Mouse (Mus musculus): ENCODE data around the gene Tmed5. TPM values are rescaled to one million over a fixed set of nuclear protein-coding genes. Genes with fewer than 3 reads are reported as not detected.

Tmed5 gene
- polyA plus RNA-seq, 1 experiment = 54.0 TPM

- no peak overlapping the region for H3K4me3 ChIP-seq (ENCODE audit: extremely low read depth, insufficient read depth, insufficient read length)
- H3K36me3 ChIP-seq (ENCODE audit: control insufficient read depth, insufficient read depth, low read length) = no peaks in the 10 kb centered on the region
- no peaks in the 10 kb centered on the region for H3K27me3 ChIP-seq (ENCODE audit: control insufficient read depth, insufficient read depth, low read length)
- no peak overlapping the region for H3K27ac ChIP-seq (ENCODE audit: insufficient read depth, low read length)
- TF ChIP-seq CTCF (IDR thresholded peaks at IDR 0.05; ENCODE audit: extremely low read depth, insufficient read depth, insufficient read length, insufficient replicate concordance) (no peak), POLR2A (IDR thresholded peaks at IDR 0.05; ENCODE audit: low read depth, low read length) (no peak)
- no peaks in the 10 kb centered on the region for H3K4me1 ChIP-seq (ENCODE audit: control insufficient read depth, insufficient read depth, insufficient read length)
- no peak for DNase-seq (ENCODE audit: low read depth in 1 of 2, low spot score in 2 of 2)
- 94% methylated on average over 9 of the region's 9 CpGs for WGBS
Measured at GRCm38 (mm10) chr5:108060413-108060812, 72.0 kb downstream of the Tmed5 start.

Other genes starting within 250 kb of the Tmed5 start
- 24.1 and 29.9 TPM in 2 replicates for gene Rpl5, start 232.1 kb downstream of the Tmed5 start, polyA plus RNA-seq (2012; rRNA removed)
- gene Fam69a, start 145.5 kb downstream of the Tmed5 start, polyA plus RNA-seq (2012; rRNA removed) = 1.6 and 2.2 TPM in 2 replicates
- 8.0 and 11.1 TPM in 2 replicates for gene Mtf2, start 66.9 kb downstream of the Tmed5 start, polyA plus RNA-seq (2012; rRNA removed)
- 0.07 and 0.11 TPM in 2 replicates for gene Ccdc18, start 255 bp upstream of the Tmed5 start, polyA plus RNA-seq (2012; rRNA removed)
- gene Dr1, start 136.3 kb upstream of the Tmed5 start, polyA plus RNA-seq (2012; rRNA removed) = 16.0 and 23.5 TPM in 2 replicates
- 2.4 and 2.7 TPM in 2 replicates for gene Pigg, start 180.0 kb upstream of the Tmed5 start, polyA plus RNA-seq (2012; rRNA removed)
- gene Gm42517, start 235.3 kb upstream of the Tmed5 start, polyA plus RNA-seq (2012; rRNA removed) = 1.3 and 1.4 TPM in 2 replicates

Data from spleen, adult 2 months (tissue).